Mouse (Mus musculus): ENCODE results near the gene Mtap.

The Mtap gene

GRCm38 (mm10) chr4:89172873-89173605, 36.1 kb downstream of the Mtap start:
- in situ Hi-C loops (cut with MboI; ENCODE audit: low pct_unique_long_range_greater_than_20kb in 1 of 2, low sequenced_read_pairs in 2 of 2, unreplicated experiment in 1 of 2) = loop anchor here (25.0 kb wide), 2 partner anchors 114 to 514 kb away; partner anchors contain the start of genes Dmrta1 (in 2 of the 2) and Cdkn2a (in 1 of the 2)

GRCm38 (mm10) chr4:89177514-89178307, 40.8 kb downstream of the Mtap start:
- in situ Hi-C loops (cut with MboI; ENCODE audit: low pct_unique_long_range_greater_than_20kb in 1 of 2, low sequenced_read_pairs in 2 of 2, unreplicated experiment in 1 of 2) = no loop called here

- in situ Hi-C loops (cut with MboI; ENCODE audit: low pct_unique_long_range_greater_than_20kb in 1 of 2, low sequenced_read_pairs in 2 of 2, unreplicated experiment in 1 of 2) = no loop called here
These were observed 43.2 kb downstream of the Mtap start for GRCm38 (mm10) chr4:89180121-89180520.

- in situ Hi-C loops (cut with MboI; ENCODE audit: low pct_unique_long_range_greater_than_20kb in 1 of 2, low sequenced_read_pairs in 2 of 2, unreplicated experiment in 1 of 2) = no loop called here
These were observed 44.7 kb downstream of the Mtap start for GRCm38 (mm10) chr4:89181656-89182055.

GRCm38 (mm10) chr4:89182486-89182885, 45.6 kb downstream of the Mtap start:
- in situ Hi-C loops (cut with MboI; ENCODE audit: low pct_unique_long_range_greater_than_20kb in 1 of 2, low sequenced_read_pairs in 2 of 2, unreplicated experiment in 1 of 2) = no loop called here

- in situ Hi-C loops (cut with MboI; ENCODE audit: low pct_unique_long_range_greater_than_20kb in 1 of 2, low sequenced_read_pairs in 2 of 2, unreplicated experiment in 1 of 2) = no loop called here
These were observed 58.6 kb downstream of the Mtap start for GRCm38 (mm10) chr4:89195481-89195880.

GRCm38 (mm10) chr4:89197128-89197527, 60.2 kb downstream of the Mtap start:
- in situ Hi-C loops (cut with MboI; ENCODE audit: low pct_unique_long_range_greater_than_20kb in 1 of 2, low sequenced_read_pairs in 2 of 2, unreplicated experiment in 1 of 2) = no loop called here

GRCm38 (mm10) chr4:89200806-89201205, 63.9 kb downstream of the Mtap start:
- in situ Hi-C loops (cut with MboI; ENCODE audit: low pct_unique_long_range_greater_than_20kb in 1 of 2, low sequenced_read_pairs in 2 of 2, unreplicated experiment in 1 of 2) = no loop called here

GRCm38 (mm10) chr4:89209310-89209709, 72.4 kb downstream of the Mtap start:
- in situ Hi-C loops (cut with MboI; ENCODE audit: low pct_unique_long_range_greater_than_20kb in 1 of 2, low sequenced_read_pairs in 2 of 2, unreplicated experiment in 1 of 2) = no loop called here

- in situ Hi-C loops (cut with MboI; ENCODE audit: low pct_unique_long_range_greater_than_20kb in 1 of 2, low sequenced_read_pairs in 2 of 2, unreplicated experiment in 1 of 2) = no loop called here
These were observed 73.4 kb downstream of the Mtap start for GRCm38 (mm10) chr4:89210314-89210713.

GRCm38 (mm10) chr4:89212178-89212577, 75.3 kb downstream of the Mtap start:
- in situ Hi-C loops (cut with MboI; ENCODE audit: low pct_unique_long_range_greater_than_20kb in 1 of 2, low sequenced_read_pairs in 2 of 2, unreplicated experiment in 1 of 2) = no loop called here

Measured in mouse embryonic stem cell (cell line).